Mouse (Mus musculus) NIH3T3 (cell line): Measurements from ENCODE around the gene Syt8.
A peak's percentile ranks its signal among the peaks of the same experiment; 100 is the strongest.
"Not testable (repeated sequence)": the region's sequence is repeated elsewhere in the genome, so short reads cannot be mapped to it uniquely, and the experiment has no call there.

Experiments used
- DNase-seq: peaks from one replicate; pipeline ENCODE4 v3.0.0-alpha.2; 2012; ENCODE audit warnings: low read depth

Gene Syt8

GRCm38 (mm10) chr7:142434137-142434865 is at the start of gene Syt8:
TSS of gene Syt8 (plus strand) at chr7:142434850.
- DNase-seq, result no peak

DNA sequence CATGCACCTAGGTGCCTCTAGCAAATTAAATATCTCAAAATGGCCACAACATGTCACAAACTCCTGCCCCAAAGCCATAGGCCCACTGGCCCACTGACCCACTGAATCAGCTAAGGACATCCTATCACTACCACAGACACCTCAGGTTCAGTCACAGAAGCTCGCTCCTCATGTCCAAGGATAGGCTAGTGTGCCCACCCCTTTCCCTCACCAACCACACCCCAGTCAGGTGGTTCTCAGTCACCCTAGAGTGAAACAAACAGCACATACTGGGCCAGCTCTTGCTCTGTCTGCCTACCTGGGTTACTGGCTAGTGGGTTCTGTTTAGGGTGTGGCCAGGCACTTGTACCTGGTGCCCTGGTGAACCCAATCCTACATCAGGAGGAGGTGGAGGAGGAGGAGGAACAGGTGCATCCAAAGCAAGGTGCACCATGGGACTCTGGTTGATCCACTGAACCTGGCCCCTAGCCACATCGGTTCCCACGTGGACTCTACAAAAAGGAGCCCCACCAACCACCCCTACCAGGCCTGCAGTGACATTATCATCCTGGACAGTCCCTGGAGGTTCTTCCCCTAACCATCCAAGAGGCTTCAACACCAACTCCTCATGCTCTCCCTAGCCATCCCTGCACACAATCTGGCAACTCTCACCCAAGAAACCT is 48.8 kb upstream of the Syt8 start:
- DNase-seq, result no peak

GRCm38 (mm10) chr7:142386621-142387201 is 47.9 kb upstream of the Syt8 start:
- DNase-seq, result peak; percentile 33

DNA sequence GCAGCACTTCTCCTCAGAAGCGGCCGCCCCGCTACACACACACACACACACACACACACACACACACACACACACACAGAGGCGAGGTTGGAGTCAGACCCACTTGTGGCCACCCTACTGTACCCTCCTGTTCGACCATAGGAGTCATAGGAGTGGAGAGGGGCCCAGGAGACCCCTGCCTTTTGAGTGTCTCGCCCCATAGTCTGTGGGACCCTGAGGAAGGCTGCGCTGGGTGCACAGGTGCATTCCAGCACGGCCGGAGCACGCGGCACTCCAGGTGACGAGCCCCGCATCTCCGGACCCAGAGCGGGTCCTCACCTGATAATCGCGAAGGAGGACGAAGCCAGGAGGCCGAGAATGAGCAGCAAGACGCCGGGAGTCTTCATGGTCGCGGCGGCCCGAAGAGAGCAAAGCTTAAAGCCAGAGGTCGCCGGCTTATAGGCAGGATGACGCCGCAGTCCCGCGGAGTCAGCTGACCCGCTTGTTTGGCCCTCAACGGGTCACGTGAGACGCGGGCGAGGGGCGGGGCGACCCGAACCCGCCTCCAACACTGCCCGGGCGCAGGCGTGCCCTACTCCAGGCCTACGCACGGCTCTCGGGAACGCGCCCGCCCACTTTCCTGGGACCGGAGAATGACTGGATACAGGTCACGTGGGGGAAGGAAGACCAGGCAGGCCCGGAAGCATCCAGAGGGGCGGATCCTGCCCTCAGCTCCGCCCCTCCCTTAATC is 47.1 kb upstream of the Syt8 start, which contains the start of gene Ctsd:
TSS of gene Ctsd (minus strand) at position 620 of the 730 bp plus-strand sequence.
- DNase-seq, result peak; percentile 98

- no peak for DNase-seq
Observed at GRCm38 (mm10) chr7:142388198-142388597, 46.5 kb upstream of the Syt8 start.

DNA sequence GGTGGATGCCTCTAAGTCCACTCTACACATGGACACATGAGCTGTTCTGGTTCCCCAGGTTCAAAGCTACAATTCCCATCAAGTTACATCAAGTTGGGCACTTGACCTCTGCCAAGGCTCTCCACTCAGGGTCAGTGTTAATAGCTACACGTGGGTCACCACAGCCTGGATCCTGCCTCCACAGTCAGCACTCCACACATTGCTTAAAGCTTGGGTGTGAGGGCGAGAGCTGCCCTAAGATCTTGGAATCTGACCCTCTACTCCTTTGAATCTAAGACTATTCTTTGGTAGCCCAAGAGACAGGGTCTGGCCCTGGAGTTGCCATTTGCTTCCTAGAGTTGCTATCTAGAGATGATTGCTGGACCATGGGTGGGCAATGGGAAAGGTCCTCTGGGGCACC is 45.9 kb upstream of the Syt8 start:
- no peak for DNase-seq

DNA sequence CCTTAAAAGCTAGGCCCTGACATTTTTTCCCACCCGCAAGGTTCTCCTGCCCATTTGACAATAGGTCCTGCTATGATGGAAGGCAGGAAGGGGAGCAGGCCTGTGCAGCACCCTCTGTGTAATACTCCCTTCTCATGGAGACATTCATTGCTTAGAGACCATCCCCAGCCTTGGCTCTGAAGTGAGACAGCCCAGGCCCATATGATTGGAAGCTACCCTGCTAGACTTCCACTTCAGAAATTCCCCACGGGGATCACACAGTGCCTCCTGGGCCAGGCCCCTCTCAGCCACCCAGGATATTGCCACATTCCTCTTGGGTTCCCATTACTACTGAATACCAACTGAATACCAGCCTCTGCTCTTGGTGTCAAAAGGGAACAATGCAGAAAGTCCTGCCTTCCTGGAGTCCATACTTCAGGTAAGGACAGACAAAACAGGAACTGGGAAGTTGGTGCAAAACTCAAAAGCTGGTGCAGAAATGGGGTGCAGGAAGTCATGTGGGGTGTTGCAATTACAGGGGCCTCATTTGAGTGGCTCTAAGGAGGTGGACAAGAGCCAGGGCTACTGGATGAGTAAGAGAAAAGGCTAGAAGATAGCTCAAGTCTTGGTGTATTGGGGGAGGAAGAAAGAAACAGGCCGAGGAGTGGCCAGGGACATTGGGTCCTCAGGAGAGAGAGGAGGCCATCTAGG is 44.5 kb upstream of the Syt8 start:
- no peak for DNase-seq

GRCm38 (mm10) chr7:142391108-142391507 is 43.5 kb upstream of the Syt8 start:
- no peak for DNase-seq

- DNase-seq, result no peak
Observed at GRCm38 (mm10) chr7:142391609-142392008, 43.0 kb upstream of the Syt8 start.

DNA sequence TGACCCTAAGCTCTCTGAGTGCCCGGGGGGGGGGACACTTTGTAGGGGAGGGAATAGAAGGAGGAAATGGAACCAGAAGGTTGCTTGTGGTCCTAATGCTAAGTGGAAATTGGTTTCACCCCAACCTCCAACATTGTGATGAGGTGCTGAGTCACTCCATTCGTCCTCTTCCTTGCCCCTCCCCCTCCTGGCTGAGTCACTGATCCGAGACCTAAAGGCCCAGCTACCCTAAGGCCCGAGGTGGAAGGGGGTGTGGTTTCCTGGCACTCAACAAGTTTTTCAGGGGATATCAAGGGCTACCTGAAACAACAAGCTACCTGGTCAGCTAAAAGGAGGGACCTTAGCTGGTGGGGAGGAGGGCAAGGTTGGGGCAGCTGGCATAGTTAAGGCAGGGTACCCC is 41.5 kb upstream of the Syt8 start:
- peak; percentile 89 for DNase-seq

DNA sequence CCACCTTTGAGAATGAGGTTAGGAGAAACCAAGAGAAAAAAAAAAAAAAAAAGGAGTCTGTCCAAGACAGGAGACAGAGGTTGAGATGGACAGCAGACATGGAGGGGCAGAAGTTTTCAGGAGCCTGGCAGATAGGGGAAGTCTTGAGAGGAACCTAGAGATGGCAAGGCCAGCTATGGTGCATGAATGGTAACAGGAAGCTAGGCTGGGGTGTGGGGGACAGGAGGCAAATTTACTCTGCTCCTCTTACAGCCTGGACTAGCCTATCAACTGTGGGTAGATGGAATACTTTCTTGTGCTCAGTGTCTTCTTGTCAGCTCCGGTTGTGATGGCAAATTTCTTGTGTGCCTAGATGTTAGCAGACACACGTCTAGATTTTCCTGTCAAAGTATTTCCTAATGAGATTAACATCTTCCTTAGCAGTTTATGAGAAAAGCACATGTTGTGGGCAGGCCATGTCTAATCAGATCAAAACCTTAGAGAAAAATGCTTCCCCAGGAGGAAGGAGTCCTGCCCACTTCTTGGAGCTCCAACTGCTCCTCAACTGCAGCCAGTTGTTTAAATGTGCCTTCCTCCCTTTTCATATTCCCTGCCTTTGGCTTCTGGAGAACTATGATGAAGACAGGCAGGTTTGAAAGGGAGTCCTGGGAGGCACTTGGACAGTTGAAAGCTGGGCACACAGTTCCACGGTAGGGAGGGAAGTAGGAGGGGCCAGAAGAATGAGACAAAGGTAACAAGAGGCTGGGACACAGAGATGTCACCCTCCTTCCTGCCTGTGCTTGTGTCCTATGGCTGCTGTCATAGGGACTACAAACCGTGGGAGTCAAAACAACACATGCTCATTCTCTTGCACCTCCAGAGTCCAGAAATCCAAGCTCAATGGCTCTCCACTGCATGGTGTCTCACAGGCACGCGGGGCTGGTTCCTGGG is 40.1 kb upstream of the Syt8 start:
- no peak for DNase-seq

GRCm38 (mm10) chr7:142395472-142395871 is 39.2 kb upstream of the Syt8 start:
- DNase-seq, result no peak

- DNase-seq, result no peak
Observed at GRCm38 (mm10) chr7:142396611-142397010, 38.0 kb upstream of the Syt8 start.

- no peak for DNase-seq
Observed at GRCm38 (mm10) chr7:142398052-142398451, 36.6 kb upstream of the Syt8 start.

DNA sequence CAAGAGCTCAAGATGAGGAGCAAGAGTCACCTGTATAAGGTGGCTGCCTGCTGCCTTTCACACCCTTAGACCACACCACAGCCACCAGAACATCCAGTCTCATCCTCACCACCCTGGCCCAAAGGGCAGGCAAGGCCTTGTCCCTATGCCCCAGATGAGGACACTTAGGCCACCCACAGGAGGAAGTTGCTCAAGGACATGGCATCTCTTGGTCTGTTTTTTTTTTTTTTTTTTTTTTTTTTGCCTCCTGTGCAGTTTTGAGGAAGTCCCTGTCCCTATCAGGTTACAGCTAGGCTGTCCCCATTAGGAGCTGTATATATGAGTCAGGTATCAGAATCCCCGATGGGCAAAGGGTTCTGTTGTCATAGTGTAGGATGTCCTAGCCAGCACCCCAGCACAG is 35.4 kb upstream of the Syt8 start:
- no peak for DNase-seq

- DNase-seq, result no peak
Observed at GRCm38 (mm10) chr7:142400112-142400749, 34.4 kb upstream of the Syt8 start.

DNA sequence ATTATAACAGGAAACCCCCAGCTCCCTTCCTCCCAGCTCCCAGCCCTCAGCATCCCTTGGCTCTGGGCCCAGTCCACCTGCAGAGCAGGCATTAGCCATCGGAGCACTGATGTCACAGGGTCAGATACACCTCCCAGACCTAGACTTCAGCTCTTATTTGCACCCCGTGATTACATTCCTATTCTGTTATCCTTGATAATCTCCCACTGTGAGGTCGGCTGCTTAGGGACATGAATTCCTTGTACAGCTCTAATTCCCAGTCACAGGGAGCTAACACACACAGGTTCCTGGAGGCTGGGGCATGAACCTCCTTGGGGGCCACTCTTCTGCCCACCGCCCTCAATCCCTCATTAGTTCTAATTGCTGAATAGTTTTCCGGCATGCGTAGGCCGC is 33.9 kb upstream of the Syt8 start:
- no peak for DNase-seq

GRCm38 (mm10) chr7:142403591-142403990 is 31.1 kb upstream of the Syt8 start:
- DNase-seq, result no peak

DNA sequence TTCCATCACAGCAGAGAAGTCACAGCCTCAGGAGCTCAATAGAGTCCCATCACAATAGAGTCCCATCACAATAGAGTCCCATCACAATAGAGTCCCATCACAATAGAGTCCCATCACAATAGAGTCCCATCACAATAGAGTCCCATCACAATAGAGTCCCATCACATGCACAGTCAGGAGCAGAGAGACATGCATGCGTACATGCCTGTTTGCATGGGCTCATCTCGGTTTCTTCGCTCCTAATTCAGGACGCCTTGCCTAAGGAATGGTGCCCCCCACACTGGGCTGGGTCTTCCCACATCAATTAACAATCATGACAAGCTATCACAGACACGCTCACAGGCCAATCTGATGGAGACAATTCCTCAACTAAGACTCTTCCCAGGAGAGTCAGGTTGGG is 29.5 kb upstream of the Syt8 start:
- not testable (repeated sequence) for DNase-seq

DNA sequence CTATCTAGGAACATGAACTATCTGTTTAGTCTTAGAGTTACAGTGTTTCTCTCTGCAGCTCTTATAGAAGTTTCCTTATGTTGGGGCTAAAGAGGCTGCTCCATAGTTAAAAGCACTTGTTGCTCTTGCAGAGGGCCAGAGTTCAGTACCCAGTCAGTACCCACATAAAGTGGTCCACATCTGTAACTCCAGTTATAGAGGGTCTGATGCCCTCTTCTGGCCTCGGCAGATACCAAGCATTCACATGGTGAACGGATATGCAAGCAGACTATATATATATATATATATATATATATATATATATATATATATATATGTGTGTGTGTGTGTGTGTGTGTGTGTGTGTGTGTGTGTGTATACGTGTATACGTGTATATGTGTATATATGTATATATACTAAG is 26.7 kb upstream of the Syt8 start:
- DNase-seq, result no peak
